Comparison of ENCODE assay signal across 10 mouse cellular contexts in the genomic region with DNA sequence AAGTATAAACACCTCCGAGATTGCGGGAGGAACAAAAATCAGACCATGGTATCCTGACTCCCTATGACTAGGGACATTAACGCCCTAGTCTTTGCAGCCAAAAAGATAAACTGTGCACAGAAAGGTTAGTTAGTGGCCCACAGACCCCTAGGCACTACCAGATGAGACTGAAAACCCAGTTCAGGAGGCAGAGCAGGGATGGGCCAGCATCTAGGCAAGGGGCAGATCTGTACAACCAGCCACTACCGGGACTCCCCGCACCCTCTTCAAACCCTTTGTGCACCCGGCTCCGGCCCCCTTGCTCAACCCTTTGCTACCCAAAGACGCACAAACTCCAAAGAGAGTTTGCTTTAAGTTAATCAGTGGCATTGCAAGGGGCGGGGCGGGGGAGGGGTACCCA. TPM values are rescaled to one million over a fixed set of nuclear protein-coding genes. Genes with fewer than 3 reads are reported as not detected.
DNase-seq lines count a peak whose midpoint lies in the region; ATAC-seq and TF ChIP-seq lines count a peak whose summit lies in the region.
"Had no signal": no experiment of that assay in that cellular context is flagged by ENCODE, and none has a peak within 500 bp of the region (broad histone marks: within the 10 kb centered on the region; RNA-seq: fewer than 3 reads in every experiment).

No protein-coding gene starts in this region.

- no peak overlapping the region for H3K27ac ChIP-seq in kidney, postnatal 0 days
- no peak overlapping the region for H3K27ac ChIP-seq in limb, embryonic 11.5 days (replicated peaks; ENCODE audit: low read depth, low read length)
- no peak overlapping the region for H3K27ac ChIP-seq in small intestine, adult 2 months (ENCODE audit: insufficient read depth, low read depth, low read length)

- WGBS in kidney, postnatal 0 days, result 8% methylated on average over 10 of the region's 10 CpGs
- WGBS in limb, embryonic 11.5 days, result under 1% methylated on average over 10 of the region's 10 CpGs
- 3% methylated on average over 10 of the region's 10 CpGs for WGBS in small intestine, adult 2 months

- H3K4me3 ChIP-seq in kidney, postnatal 0 days (replicated peaks; ENCODE audit: low read depth, low read length), result no peak overlapping the region
- no peak overlapping the region for H3K4me3 ChIP-seq in limb, embryonic 11.5 days (ENCODE audit: low read depth, low read length)
- peak overlapping the region; percentile 39 for H3K4me3 ChIP-seq in small intestine, adult 2 months (ENCODE audit: low read depth, low read length)

- no peak for TF ChIP-seq CTCF in kidney, postnatal 0 days (IDR thresholded peaks at IDR 0.05; ENCODE audit: low read depth)
- no peak for TF ChIP-seq CTCF in small intestine, adult 2 months (IDR thresholded peaks at IDR 0.05; ENCODE audit: extremely low read depth, insufficient read length, insufficient replicate concordance, low read depth, low read length)

- peak overlapping the region; percentile 16 for H3K4me2 ChIP-seq in kidney, postnatal 0 days (ENCODE audit: low read length)
- H3K4me2 ChIP-seq in limb, embryonic 11.5 days (ENCODE audit: low read depth, severe bottlenecking), result no peak overlapping the region

- H3K27me3 ChIP-seq in kidney, postnatal 0 days (ENCODE audit: insufficient read depth, low read length), result peaks cover 63% of the 10 kb centered on the region
- H3K27me3 ChIP-seq in limb, embryonic 11.5 days (ENCODE audit: control insufficient read depth, insufficient read depth, low read length), result peaks cover 44% of the 10 kb centered on the region
- H3K27me3 ChIP-seq in small intestine, adult 2 months (ENCODE audit: control insufficient read depth, insufficient read depth, low read length), result peaks cover 10% of the 10 kb centered on the region; the same call in 1 of the 2 replicates

- peak; percentile 34 for DNase-seq in embryo, embryonic 10 days (ENCODE audit: low spot score)
- DNase-seq in embryo, embryonic 10.5 days (ENCODE audit: low spot score), result no peak
- DNase-seq in kidney, postnatal 0 days (ENCODE audit: low spot score), result no peak
- DNase-seq in kidney, postnatal 25 days, result no peak
- peak; percentile 62 for DNase-seq in limb, embryonic 11.5 days (ENCODE audit: low spot score)
- no peak for DNase-seq in left cerebral cortex, adult 8-10 months (ENCODE audit: low spot score in 2 of 2)
- no peak for DNase-seq in right cerebral cortex, postnatal 25 days
- DNase-seq: thymus, adult 18-20 months had no signal

- no peak for TF ChIP-seq POLR2A in small intestine, adult 2 months (IDR thresholded peaks at IDR 0.05; ENCODE audit: low read depth, low read length)

- peaks cover 3% of the 10 kb centered on the region; the same call in 1 of the 2 replicates for H3K4me1 ChIP-seq in kidney, postnatal 0 days (replicated peaks; ENCODE audit: insufficient read depth, low read length)
- H3K4me1 ChIP-seq in limb, embryonic 11.5 days (ENCODE audit: control insufficient read depth, insufficient read depth, low read length), result peaks cover 15% of the 10 kb centered on the region; the same call in 1 of the 2 replicates
- no peaks in the 10 kb centered on the region; the same call in none of the 2 replicates for H3K4me1 ChIP-seq in small intestine, adult 2 months (ENCODE audit: control insufficient read depth, insufficient read depth, insufficient read length, low read length)

- H3K9ac ChIP-seq in kidney, postnatal 0 days (ENCODE audit: low read depth, low read length), result no peak overlapping the region
- no peak overlapping the region for H3K9ac ChIP-seq in limb, embryonic 11.5 days (ENCODE audit: low read length)

- ATAC-seq in kidney, postnatal 0 days (replicated peaks; ENCODE audit: low FRiP score, low read depth), result no peak
- ATAC-seq in limb, embryonic 11.5 days (ENCODE audit: insufficient number of reproducible peaks, low FRiP score, low TSS enrichment, low read depth), result no peak
- ATAC-seq: inflammation-experienced regulatory T-cells, adult 6 months had no signal

- H3K36me3 ChIP-seq in kidney, postnatal 0 days (ENCODE audit: insufficient read depth, low read length), result no peaks in the 10 kb centered on the region
- H3K36me3 ChIP-seq in limb, embryonic 11.5 days (ENCODE audit: control insufficient read depth, insufficient read depth, low read length), result no peaks in the 10 kb centered on the region
- H3K36me3 ChIP-seq in small intestine, adult 2 months (ENCODE audit: control insufficient read depth, insufficient read depth, low read length), result peaks cover 9% of the 10 kb centered on the region

- no peaks in the 10 kb centered on the region for H3K9me3 ChIP-seq in kidney, postnatal 0 days (replicated peaks; ENCODE audit: low read length)
- no peaks in the 10 kb centered on the region for H3K9me3 ChIP-seq in limb, embryonic 11.5 days (ENCODE audit: control insufficient read depth, low read length)

RNA-seq across cellular contexts. Expression of a gene that starts 14.4 kb away (rescaled TPM):
- polyA plus RNA-seq in kidney, postnatal 0 days (2015; fragmentation: Nextera tagmentation; extraction: Ambion mirVana), result 0.34 and 0.38 TPM in 2 replicates
- 0.09 and 0.28 TPM in 2 replicates for polyA plus RNA-seq in limb, embryonic 11.5 days (2014; fragmentation: Nextera tagmentation; extraction: Ambion mirVana)
- 4.7 and 9.4 TPM in 2 replicates for polyA plus RNA-seq in small intestine, adult 2 months (2012; rRNA removed)
- under 1 TPM in 2 of 4 experiments, not detected in 2; 0.09 to 0.11 TPM for total RNA-seq in left cerebral cortex, adult 8-10 months (2022)
- polyA plus RNA-seq: inflammation-experienced regulatory T-cells, adult 6 months had no signal

Comparison
In these comparisons a context has a peak if more than half of its experiments do, and no peak if none do; other contexts are left out.
1. DNase-seq: peak in embryo, embryonic 10 days (single experiment) and limb, embryonic 11.5 days (single experiment); none in embryo, embryonic 10.5 days (single experiment), kidney, postnatal 0 days (single experiment), kidney, postnatal 25 days (0 of 2), left cerebral cortex, adult 8-10 months (0 of 2) and right cerebral cortex, postnatal 25 days (single experiment).